Mouse (Mus musculus): ENCODE results near the gene Rbl1. TPM values are rescaled to one million over a fixed set of nuclear protein-coding genes. Genes with fewer than 3 reads are reported as not detected.

Gene Rbl1
- total RNA-seq, 4 experiments from 2014 or later = 2.1 to 3.3 (median 2.6) TPM

Other genes starting within 250 kb of the Rbl1 start
- 10 to 100 TPM; 29.0 to 35.6 (median 31.3) TPM for gene Ndrg3, start 212.5 kb downstream of the Rbl1 start, total RNA-seq (2022)
- 1 to 10 TPM; 2.2 to 2.5 (median 2.3) TPM for gene Dsn1, start 197.4 kb downstream of the Rbl1 start, total RNA-seq (2022)
- 1 to 10 TPM; 1.7 to 3.5 (median 2.3) TPM for gene Soga1, start 125.3 kb downstream of the Rbl1 start, total RNA-seq (2022)
- not detected for gene Tldc2, start 117.5 kb downstream of the Rbl1 start, total RNA-seq (2022)
- 10 to 100 TPM; 12.6 to 17.7 (median 13.2) TPM for gene Samhd1, start 69.3 kb downstream of the Rbl1 start, total RNA-seq (2022)
- 100 to 1,000 TPM in 1 of 4 experiments, 10 to 100 TPM in 3; 78.6 to 101 (median 85.8) TPM for gene Rpn2, start 74.5 kb upstream of the Rbl1 start, total RNA-seq (2022)
- 1 to 10 TPM in 2 of 4 experiments, under 1 TPM in 2; 0.56 to 2.3 (median 0.97) TPM for gene Mroh8, start 75.0 kb upstream of the Rbl1 start, total RNA-seq (2022)
- not detected for gene Ghrh, start 143.0 kb upstream of the Rbl1 start, total RNA-seq (2022)
- gene Manbal, start 163.1 kb upstream of the Rbl1 start, total RNA-seq (2022) = 10 to 100 TPM; 16.4 to 18.4 (median 17.4) TPM
- 1 to 10 TPM; 1.3 to 2.3 (median 1.7) TPM for gene Src, start 213.9 kb upstream of the Rbl1 start, total RNA-seq (2022)

All from gastrocnemius, adult 8-10 months (tissue).